Mouse (Mus musculus): ENCODE data around the gene Zfp980. TPM values are rescaled to one million over a fixed set of nuclear protein-coding genes. Genes with fewer than 3 reads are reported as not detected.
A peak's percentile ranks its signal among the peaks of the same experiment; 100 is the strongest.
"Not testable (repeated sequence)": the region's sequence is repeated elsewhere in the genome, so short reads cannot be mapped to it uniquely, and the experiment has no call there.

The Zfp980 gene
- under 1 TPM; 0.16 to 0.18 TPM for total RNA-seq (2021)
- long read RNA-seq, experiment 1, result 0 reads
- long read RNA-seq, experiment 2, result 0 reads

DNA sequence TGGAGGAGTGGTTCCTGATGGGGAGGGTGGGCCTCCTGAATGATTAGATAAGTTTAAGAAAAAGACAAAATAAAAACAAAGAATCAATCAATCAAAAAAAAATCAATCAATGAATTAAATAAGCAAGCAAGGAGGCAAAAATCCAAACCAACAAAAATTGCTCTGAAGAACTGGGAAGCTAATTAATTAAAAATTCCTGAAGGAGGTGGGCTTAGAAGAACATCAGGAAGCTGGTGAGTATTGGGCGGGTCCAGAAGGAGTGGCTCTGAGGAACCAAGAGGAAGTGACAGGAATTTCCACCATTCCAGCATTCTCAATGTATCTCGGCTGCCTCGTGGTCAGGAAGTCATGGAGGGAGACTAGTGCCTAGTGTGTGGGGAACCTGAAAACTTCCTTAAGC, at the start of gene Zfp980:
Zfp980 (plus strand) TSS at position 301 of the 400 bp plus-strand sequence.
- intact Hi-C loops (cut with DNase I; ENCODE audit: low total_unique reads); DNase-seq: not testable (repeated sequence)

DNA sequence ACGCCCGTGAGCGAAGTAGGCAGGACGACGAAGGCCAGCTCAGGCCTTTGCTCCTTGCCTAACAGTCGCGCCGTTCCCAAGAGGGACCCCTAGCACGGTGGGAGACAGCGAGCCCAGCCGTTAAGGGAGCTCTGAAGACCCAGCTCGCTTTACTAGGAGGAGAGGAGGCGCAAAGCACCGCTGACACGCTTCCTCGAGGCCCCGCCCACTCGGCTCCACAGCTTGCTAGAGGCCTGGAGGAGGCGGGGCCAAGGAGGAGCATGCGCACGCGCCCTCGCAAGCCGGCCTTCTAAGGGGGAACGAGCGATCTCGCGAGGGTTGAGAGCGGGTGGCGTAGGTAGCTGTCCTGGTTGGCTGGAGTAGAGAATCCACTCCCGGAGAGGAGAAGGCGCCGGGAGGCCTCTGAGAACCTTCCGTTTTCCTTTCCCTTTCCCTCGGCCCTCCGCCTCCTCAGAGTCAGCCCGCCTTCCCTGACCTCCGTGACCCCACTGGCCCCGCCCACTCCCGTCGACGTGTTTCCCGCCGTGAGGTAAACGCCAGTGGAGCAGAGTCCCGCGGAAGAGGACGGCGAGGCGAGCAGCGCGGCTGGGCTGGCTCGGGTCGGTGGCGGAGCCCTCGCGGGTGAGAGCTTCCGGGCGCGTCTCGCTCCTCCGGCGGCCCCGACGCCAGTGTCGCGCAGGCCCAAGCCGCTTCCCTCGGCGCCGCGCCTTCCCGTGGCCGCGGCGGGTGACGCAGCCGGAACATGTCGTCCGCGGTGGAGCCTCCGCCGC, 29.9 kb upstream of the Zfp980 start:
- intact Hi-C loops (cut with DNase I; ENCODE audit: low total_unique reads); DNase-seq: not testable (repeated sequence)

DNA sequence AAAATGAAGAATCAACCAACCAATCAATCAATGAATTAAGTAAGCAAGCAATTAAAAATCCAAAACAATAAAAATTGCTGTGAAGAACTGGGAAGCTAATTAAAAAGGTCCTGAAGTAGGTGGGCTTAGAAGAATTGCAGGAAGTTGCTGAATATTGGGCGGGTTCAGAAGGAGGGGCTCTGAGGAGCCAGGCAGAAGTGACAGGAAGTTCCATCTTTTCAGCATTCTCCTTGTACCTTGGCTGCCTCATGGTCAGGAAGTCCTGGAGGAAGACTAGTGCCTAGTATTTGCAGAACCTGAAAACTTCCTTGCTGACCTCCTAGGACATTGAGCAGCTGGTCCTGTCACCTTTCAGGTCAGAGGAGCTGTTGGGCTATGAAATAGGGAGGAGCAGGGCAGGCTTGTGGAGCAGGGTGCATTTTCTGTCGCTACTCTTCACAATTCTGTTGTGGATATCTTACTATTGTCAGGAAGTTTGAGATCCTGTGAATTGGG, 3.8 kb downstream of the Zfp980 start:
- intact Hi-C loops (cut with DNase I; ENCODE audit: low total_unique reads); DNase-seq: not testable (repeated sequence)

DNA sequence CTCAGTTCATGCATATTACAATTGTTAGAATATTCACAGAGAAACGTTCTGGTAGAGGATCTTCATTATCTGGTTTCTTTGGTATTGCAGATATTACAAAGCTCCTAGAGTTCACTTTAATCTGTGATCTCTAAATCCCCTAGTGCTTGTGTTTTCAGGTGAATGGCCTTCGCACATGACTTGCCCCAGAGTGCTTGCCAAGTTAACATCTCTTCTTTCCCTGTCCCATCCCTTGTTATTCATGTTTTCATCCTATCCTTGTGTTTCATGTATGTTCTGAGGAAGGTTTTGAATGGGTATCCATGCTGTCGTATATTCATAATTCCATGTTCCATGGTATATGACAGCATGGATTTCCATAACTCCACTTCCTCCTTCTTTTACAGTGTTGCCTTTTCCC, 9.7 kb downstream of the Zfp980 start:
- intact Hi-C loops (cut with DNase I; ENCODE audit: low total_unique reads); DNase-seq: not testable (repeated sequence)

DNA sequence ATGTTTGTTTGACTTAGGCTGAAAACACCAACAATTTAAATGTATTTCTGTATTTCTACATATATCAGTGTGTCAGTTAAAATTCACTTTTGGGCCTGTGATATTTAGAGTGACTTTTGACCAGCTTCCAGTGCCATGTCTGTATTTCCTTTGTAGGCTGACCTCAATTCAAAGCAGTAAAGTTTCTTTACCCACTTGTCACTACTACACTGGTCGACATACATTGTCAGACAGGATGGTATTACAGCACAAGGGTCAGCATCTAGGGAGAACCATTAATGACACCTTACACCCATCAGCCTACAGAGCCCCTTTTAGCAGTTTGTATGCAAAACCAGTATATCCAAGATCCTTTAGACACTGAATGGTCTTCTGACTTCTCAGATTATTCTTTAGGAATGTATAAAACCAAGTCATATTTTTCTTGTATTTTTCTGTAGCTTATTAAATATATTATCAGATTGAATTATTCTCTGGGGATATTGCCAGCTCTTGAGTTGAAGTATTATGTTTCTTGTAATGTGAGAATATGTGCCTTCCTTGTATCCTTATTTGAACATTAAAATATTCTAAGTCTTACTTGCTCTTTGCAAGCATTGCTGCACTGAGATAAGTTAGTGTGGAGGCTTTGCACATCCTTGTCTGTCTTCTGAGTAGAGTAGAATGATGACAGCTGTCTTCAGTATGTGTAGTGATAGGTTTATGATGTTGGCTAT, 10.3 kb downstream of the Zfp980 start:
- intact Hi-C loops (cut with DNase I; ENCODE audit: low total_unique reads); DNase-seq: not testable (repeated sequence)

DNA sequence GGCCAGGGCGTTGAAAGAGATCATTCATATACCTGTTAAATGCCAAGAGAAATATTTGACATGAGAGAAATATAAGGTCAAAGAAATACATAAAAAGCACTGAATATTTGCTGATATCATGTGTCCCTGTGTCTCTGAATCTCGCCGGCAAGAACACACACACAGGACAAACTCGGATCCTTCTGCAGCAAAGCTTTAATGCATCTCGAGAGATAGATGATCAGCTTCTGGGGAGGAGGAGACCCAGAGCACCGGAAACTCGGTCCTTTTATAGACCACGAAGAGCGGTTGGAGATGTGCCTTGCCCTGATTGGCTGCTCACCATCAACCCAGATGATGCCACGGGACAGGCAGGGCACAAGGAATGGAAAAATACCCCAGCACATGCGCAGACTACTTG, 11.5 kb downstream of the Zfp980 start:
- intact Hi-C loops (cut with DNase I; ENCODE audit: low total_unique reads); DNase-seq: not testable (repeated sequence)

DNA sequence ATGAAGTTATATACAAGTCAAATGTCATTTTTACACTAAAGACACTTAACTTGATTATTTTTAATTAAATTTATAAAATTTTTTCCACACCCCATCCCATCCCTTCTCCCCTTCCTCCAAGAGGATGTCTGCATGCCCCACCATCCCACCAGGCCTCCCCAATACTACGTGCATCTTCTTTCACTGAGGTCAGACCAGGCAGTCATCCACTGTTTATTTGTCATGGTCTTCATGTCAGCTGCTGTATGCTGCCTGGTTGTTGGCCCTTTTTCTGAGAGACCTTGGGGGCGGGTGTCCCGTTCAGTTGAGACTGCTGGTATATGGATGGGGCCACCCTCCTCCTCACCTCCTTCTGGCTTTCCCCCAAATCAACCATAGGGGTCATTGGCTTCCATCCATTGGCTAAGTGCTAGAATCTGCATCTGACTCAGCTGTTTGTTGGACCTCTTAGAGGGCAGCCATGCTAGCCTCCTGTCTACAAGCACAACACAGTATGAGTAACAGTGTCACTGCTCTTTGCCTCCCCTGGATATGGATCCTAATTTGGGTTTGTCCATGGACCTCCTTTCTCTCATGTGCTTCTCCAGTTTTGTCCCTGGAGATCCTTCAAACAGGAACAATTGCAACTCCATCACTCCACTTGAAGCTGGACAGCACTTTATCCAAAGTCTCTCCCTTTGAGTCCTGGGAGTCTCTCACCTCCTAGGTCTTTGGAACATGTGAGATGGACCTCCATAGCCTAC, 12.7 kb downstream of the Zfp980 start:
- DNase-seq; intact Hi-C loops (cut with DNase I; ENCODE audit: low total_unique reads): not testable (repeated sequence)

DNA sequence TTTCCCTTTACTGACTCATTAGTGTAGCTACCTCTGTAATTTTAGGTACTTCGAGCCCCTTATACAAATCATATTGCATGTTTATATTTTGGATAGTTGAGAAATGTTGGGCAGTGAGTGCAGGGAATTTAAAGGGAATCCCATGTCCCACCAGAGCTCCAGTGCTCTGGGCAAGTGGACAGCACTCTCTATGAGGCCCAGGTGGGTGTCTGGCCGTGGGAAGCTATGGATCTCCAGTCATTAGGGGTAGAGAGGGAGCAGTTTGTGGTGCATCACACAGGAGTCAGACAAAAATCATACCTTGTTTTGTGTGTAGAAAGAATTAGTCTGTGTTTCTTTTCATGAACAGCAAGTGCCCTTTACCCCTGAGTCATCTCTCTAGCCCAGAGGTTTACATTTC, 15.6 kb downstream of the Zfp980 start:
- intact Hi-C loops (cut with DNase I; ENCODE audit: low total_unique reads); DNase-seq: not testable (repeated sequence)

DNA sequence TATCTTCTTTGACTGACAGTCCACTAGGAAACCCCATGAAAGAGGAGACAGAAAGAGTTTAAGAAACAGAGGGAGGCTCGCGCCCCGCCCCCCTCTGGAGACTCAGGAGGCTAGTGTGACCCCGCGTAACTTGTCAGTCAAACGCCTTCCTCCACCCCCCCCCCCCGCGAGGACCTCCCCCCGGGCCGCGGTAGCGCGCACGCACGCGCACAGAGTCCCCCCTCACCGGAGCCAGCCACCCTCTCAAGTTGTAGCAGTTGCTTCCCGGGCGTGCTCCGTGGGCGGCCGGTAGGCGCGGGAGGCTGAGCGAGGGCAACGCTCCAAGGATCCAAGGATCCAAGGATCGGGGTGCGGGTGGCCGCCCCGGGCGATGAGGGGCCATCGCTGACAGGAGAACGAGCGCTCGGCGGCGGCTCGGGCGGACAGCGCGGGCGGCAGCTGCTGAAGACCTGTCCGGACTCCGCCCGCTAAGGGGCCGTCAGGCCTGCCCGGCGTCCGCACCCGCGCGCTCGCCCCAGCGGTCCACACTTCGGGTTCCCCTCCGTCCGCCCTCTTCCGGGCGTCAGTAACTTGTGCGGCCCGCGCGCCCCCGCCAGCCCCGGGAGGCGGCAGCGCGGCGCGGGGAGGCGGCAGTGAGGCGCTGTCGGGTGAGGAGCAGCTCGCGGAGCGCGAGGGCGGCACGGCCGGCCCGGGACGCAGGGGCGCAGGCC, 74.6 kb downstream of the Zfp980 start:
- intact Hi-C loops (cut with DNase I; ENCODE audit: low total_unique reads), result not testable (repeated sequence)
- peak; percentile 5 for DNase-seq

DNA sequence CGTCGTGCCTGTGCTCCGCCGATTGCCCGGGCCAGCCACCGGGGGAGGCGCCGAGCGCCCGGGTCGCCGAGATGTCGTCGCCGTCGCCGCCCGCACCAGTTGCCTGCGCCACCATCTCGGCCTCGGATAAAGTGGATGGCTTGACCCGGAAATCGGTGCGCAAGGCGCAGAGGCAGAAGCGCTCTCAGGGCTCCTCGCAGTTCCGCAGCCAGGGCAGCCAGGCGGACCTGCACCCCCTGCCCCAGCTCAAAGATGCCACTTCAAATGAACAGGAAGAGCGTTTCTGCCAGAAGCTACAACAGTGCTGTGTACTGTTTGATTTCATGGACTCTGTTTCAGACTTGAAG, 75.1 kb downstream of the Zfp980 start:
- intact Hi-C loops (cut with DNase I; ENCODE audit: low total_unique reads); DNase-seq: not testable (repeated sequence)

Other genes with a start within 250 kb of the Zfp980 start
- gene Zfp990, start 159.9 kb upstream of the Zfp980 start, total RNA-seq (2021), result under 1 TPM; 0.12 to 0.22 TPM
- under 1 TPM; 0.51 to 0.73 TPM for gene Gm13212, start 85.5 kb upstream of the Zfp980 start, total RNA-seq (2021)
- not detected for gene Zfp986, start 198.1 kb downstream of the Zfp980 start, total RNA-seq (2021)